Mouse (Mus musculus) adrenal gland, postnatal 14 days (tissue): Measurements from ENCODE around the gene Gjc3. TPM values are rescaled to one million over a fixed set of nuclear protein-coding genes. Genes with fewer than 3 reads are reported as not detected.

Experiments
- DNase-seq: peaks from one replicate; pipeline ENCODE4 v3.0.0; 2021; ENCODE audit warnings: mixed read lengths
- total RNA-seq: library from RNA; stranded (reverse); gene quantifications from 2 replicates; pipeline ENCODE4 v1.2.3, GENCODE M21; 2021

Gene Gjc3
- total RNA-seq, 1 experiment from 2014 or later: 0.70 TPM

GRCm38 (mm10) chr5:137909564-137910262 is 53.2 kb downstream of the Gjc3 start:
- DNase-seq: no peak

Other genes with a start within 250 kb of the Gjc3 start
- 3.6 and 5.9 TPM in 2 replicates for gene Nyap1, start 221.5 kb downstream of the Gjc3 start, total RNA-seq
- gene Tsc22d4, start 217.4 kb downstream of the Gjc3 start, total RNA-seq: 74.9 and 87.3 TPM in 2 replicates
- gene Ppp1r35, start 184.2 kb downstream of the Gjc3 start, total RNA-seq: 20.4 and 21.9 TPM in 2 replicates
- gene Mepce, start 175.4 kb downstream of the Gjc3 start, total RNA-seq: 41.5 and 46.7 TPM in 2 replicates
- 5.6 and 5.7 TPM in 2 replicates for gene Zcwpw1, start 175.3 kb downstream of the Gjc3 start, total RNA-seq
- 1.2 and 2.9 TPM in 2 replicates for gene Pilra, start 126.8 kb downstream of the Gjc3 start, total RNA-seq
- gene Pilrb1, start 105.0 kb downstream of the Gjc3 start, total RNA-seq: 0.67 and 1.6 TPM in 2 replicates
- gene Pilrb2, start 91.3 kb downstream of the Gjc3 start, total RNA-seq: 0.45 and 0.70 TPM in 2 replicates
- gene Cyp3a13, start 41.5 kb downstream of the Gjc3 start, total RNA-seq: 0.26 and 7.7 TPM in 2 replicates
- gene Azgp1, start 18.4 kb upstream of the Gjc3 start, total RNA-seq: 6.4 and 99.5 TPM in 2 replicates
- not detected in 2 replicates for gene Smok3a, start 58.2 kb upstream of the Gjc3 start, total RNA-seq
- not detected in 2 replicates for gene Smok3b, start 58.3 kb upstream of the Gjc3 start, total RNA-seq
- gene Smok3c, start 90.1 kb upstream of the Gjc3 start, total RNA-seq: not detected in 2 replicates
- 33.1 and 33.6 TPM in 2 replicates for gene Zkscan1, start 122.0 kb upstream of the Gjc3 start, total RNA-seq
- 16.7 and 17.2 TPM in 2 replicates for gene Zscan21, start 153.8 kb upstream of the Gjc3 start, total RNA-seq
- 12.5 and 15.4 TPM in 2 replicates for gene Zfp113, start 192.6 kb upstream of the Gjc3 start, total RNA-seq
- gene Cops6, start 198.0 kb upstream of the Gjc3 start, total RNA-seq: 149 and 153 TPM in 2 replicates
- 21.4 and 24.2 TPM in 2 replicates for gene Ap4m1, start 208.9 kb upstream of the Gjc3 start, total RNA-seq
- gene Mcm7, start 209.3 kb upstream of the Gjc3 start, total RNA-seq: 50.3 and 52.2 TPM in 2 replicates
- 35.2 and 35.5 TPM in 2 replicates for gene Taf6, start 224.4 kb upstream of the Gjc3 start, total RNA-seq
- 20.8 and 22.3 TPM in 2 replicates for gene Cnpy4, start 224.4 kb upstream of the Gjc3 start, total RNA-seq
- 7.0 and 8.9 TPM in 2 replicates for gene Mblac1, start 231.2 kb upstream of the Gjc3 start, total RNA-seq